Mouse (Mus musculus): ENCODE measurements around the gene Usp9x. TPM values are rescaled to one million over a fixed set of nuclear protein-coding genes. Genes with fewer than 3 reads are reported as not detected.

Gene Usp9x
- polyA plus RNA-seq (2014; fragmentation: Nextera tagmentation; extraction: Ambion mirVana), result 61.2 and 88.9 TPM in 2 replicates

DNA sequence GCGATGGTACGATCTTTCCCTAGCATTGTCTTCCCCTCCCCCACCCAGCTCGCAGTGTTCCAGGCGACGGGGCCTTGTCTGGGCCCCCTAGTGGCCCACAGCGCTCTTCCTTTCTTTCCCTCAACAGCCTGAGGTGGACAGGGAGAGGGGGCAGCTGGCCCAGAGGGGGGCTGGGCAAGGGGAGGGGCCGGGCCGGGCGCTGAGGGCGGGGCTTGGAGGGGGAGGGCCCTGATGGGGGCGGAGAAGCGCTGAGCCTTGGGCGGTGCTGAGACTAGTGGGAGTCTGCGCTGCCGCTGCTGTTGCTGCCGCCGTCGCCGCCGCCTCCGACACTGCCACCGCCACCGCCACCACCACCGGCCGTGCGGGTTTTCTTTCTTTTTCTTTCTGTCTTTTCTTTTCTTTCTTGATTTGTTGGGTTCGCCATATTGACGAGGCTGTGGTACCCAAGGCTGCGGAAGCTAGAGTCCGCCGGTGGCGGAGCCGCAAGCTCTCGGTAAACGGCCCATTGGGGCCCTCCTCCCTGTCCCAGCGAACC is at the start of gene Usp9x:
Gene Usp9x, plus strand, starts transcription at position 258 of the 535 bp plus-strand sequence.
- 28% methylated on average over 34 of the region's 36 CpGs for WGBS
- Histone ChIP-seq H3K4me2 (ENCODE audit: low read length) (peak within 1 kb of the TSS; percentile 37), H3K9ac (ENCODE audit: low read length) (peak within 1 kb of the TSS; percentile 81), H3K4me3 (ENCODE audit: low read depth, low read length) (peak within 1 kb of the TSS; percentile 63), H3K27me3 (replicated peaks; ENCODE audit: control insufficient read depth, insufficient read depth, low read length) (no peaks in the 10 kb centered on the region), H3K9me3 (replicated peaks; ENCODE audit: control insufficient read depth, low read length) (no peaks in the 10 kb centered on the region), H3K27ac (ENCODE audit: low read depth, low read length) (peak within 1 kb of the TSS; percentile 97), H3K4me1 (ENCODE audit: control insufficient read depth, insufficient read depth, low read length) (no peaks in the 10 kb centered on the region), H3K36me3 (ENCODE audit: control insufficient read depth, insufficient read depth, low read length) (no peaks in the 10 kb centered on the region)
- ATAC-seq, result peak; percentile 87
- no peak for DNase-seq (ENCODE audit: low spot score)

GRCm38 (mm10) chrX:13022547-13023310 is 48.6 kb upstream of the Usp9x start:
- H3K9me3 ChIP-seq (replicated peaks; ENCODE audit: control insufficient read depth, low read length), result no peaks in the 10 kb centered on the region
- no peak for ATAC-seq
- H3K9ac ChIP-seq (ENCODE audit: low read length), result no peak overlapping the region
- no peaks in the 10 kb centered on the region for H3K36me3 ChIP-seq (ENCODE audit: control insufficient read depth, insufficient read depth, low read length)
- 87% methylated on average over 5 of the region's 5 CpGs for WGBS
- H3K4me3 ChIP-seq (ENCODE audit: low read depth, low read length), result no peak overlapping the region
- no peak for DNase-seq (ENCODE audit: low spot score)
- H3K27ac ChIP-seq (ENCODE audit: low read depth, low read length), result no peak overlapping the region
- no peak overlapping the region for H3K4me2 ChIP-seq (ENCODE audit: low read length)
- H3K4me1 ChIP-seq (ENCODE audit: control insufficient read depth, insufficient read depth, low read length), result no peaks in the 10 kb centered on the region
- no peaks in the 10 kb centered on the region for H3K27me3 ChIP-seq (replicated peaks; ENCODE audit: control insufficient read depth, insufficient read depth, low read length)

DNA sequence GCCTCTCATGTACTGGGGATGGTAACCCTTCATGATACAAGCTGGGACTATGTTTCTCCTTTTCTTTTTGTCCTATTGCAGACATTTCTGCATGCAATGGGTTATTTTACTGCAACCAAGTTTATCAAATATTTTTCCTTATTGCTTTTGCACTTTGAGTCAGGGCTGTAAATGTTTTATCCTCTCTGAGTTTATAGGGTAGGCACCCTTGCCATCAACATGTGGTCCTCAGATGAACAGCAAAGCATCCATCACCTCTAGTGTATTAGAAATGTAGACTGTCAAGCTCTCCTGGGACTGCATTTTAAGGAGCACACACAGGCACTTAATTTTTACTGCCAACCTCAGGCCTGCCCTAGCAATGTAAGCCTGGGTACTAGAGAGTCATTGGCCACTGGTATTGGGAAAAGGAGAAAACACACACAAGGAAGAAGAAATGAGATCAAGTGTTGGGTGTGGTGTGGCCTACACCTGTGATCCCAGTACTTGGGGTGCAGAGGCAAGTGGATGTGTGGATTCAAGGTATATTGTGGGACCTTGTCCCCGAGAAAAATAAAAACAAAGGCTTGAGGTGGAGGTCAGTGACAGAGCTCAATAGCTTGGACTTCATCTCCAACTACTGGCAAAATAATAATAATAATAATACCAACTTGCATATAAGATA is 46.6 kb upstream of the Usp9x start:
- H3K4me1 ChIP-seq (ENCODE audit: control insufficient read depth, insufficient read depth, low read length), result no peaks in the 10 kb centered on the region
- H3K4me2 ChIP-seq (ENCODE audit: low read length), result no peak overlapping the region
- H3K9me3 ChIP-seq (replicated peaks; ENCODE audit: control insufficient read depth, low read length), result no peaks in the 10 kb centered on the region
- no peak overlapping the region for H3K27ac ChIP-seq (ENCODE audit: low read depth, low read length)
- ATAC-seq (no peak), DNase-seq (ENCODE audit: low spot score) (no peak)
- no peaks in the 10 kb centered on the region for H3K27me3 ChIP-seq (replicated peaks; ENCODE audit: control insufficient read depth, insufficient read depth, low read length)
- 92% methylated on average over 1 of the region's 1 CpGs for WGBS
- H3K4me3 ChIP-seq (ENCODE audit: low read depth, low read length), result no peak overlapping the region
- H3K36me3 ChIP-seq (ENCODE audit: control insufficient read depth, insufficient read depth, low read length), result no peaks in the 10 kb centered on the region
- no peak overlapping the region for H3K9ac ChIP-seq (ENCODE audit: low read length)

DNA sequence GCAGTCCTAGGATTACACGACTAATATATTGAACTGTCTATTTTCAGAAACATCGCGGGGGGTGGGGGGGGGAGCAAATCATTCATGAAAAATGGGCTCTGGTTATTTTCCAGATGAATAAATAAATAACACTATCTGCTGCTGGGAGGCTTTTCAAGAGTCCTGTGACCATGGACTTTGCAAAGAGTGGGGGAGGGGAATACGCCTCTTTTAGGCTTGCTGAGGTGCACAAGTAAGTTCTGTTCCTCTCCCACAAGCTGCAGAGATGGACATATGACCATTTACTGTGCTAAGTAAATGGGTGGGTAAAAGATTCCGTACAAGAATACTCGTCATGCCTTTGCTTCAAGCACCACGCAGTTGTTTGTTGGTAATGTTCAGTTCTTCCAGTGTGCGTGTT is 46.0 kb upstream of the Usp9x start:
- 79% methylated on average over 8 of the region's 8 CpGs for WGBS

DNA sequence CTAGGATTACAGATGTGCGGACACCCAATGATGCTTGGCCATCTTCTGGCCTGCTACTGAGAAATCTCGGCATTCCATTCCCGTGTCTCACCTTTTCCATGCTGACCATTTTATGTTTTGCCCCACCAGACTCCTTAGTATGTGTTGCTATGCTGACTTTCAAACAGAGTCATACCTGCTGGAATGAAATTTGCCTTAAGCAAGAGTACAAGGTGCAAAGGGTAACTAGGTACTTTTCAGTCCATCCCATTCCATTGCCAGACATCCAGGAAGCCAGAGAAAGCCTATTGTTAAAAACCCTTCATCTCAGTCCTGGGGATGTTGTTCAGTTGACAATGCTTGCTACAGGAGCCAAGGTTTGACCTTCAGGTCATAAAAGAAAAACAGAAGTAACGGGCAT is 43.1 kb upstream of the Usp9x start:
- WGBS, result 90% methylated on average over 4 of the region's 4 CpGs
- Histone ChIP-seq H3K9ac (ENCODE audit: low read length) (no peak overlapping the region), H3K4me3 (ENCODE audit: low read depth, low read length) (no peak overlapping the region), H3K27me3 (replicated peaks; ENCODE audit: control insufficient read depth, insufficient read depth, low read length) (no peaks in the 10 kb centered on the region), H3K27ac (ENCODE audit: low read depth, low read length) (no peak overlapping the region), H3K9me3 (replicated peaks; ENCODE audit: control insufficient read depth, low read length) (no peaks in the 10 kb centered on the region), H3K4me1 (ENCODE audit: control insufficient read depth, insufficient read depth, low read length) (no peaks in the 10 kb centered on the region), H3K4me2 (ENCODE audit: low read length) (no peak overlapping the region), H3K36me3 (ENCODE audit: control insufficient read depth, insufficient read depth, low read length) (no peaks in the 10 kb centered on the region)
- no peak for ATAC-seq
- no peak for DNase-seq (ENCODE audit: low spot score)

More for the DNA sequence above, 46.0 kb upstream of the Usp9x start:
- no peaks in the 10 kb centered on the region for H3K36me3 ChIP-seq (ENCODE audit: control insufficient read depth, insufficient read depth, low read length)
- no peak overlapping the region for H3K4me3 ChIP-seq (ENCODE audit: low read depth, low read length)
- no peak overlapping the region for H3K27ac ChIP-seq (ENCODE audit: low read depth, low read length)
- no peak for DNase-seq (ENCODE audit: low spot score)
- H3K4me2 ChIP-seq (ENCODE audit: low read length), result no peak overlapping the region
- H3K9ac ChIP-seq (ENCODE audit: low read length), result no peak overlapping the region
- H3K9me3 ChIP-seq (replicated peaks; ENCODE audit: control insufficient read depth, low read length), result no peaks in the 10 kb centered on the region
- H3K27me3 ChIP-seq (replicated peaks; ENCODE audit: control insufficient read depth, insufficient read depth, low read length), result no peaks in the 10 kb centered on the region
- H3K4me1 ChIP-seq (ENCODE audit: control insufficient read depth, insufficient read depth, low read length), result no peaks in the 10 kb centered on the region
- no peak for ATAC-seq

DNA sequence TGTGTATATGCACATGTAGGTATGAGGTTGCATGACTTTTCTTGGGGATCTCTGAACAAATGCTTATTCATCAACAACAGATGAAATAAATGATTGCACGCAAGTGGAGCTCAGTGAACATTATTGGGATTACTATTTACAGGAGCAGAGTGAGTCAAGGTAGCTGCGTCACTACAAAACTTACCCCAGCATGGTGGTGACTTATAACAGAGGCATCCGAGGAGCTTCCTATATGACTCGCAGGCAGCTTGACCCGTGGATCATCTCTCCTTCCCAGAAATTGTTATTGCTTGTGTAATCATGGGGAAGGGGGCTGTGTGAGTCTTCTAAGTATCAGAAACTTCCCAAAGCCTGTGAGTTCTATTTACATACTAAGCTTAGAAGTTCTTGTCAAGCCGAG is 41.3 kb upstream of the Usp9x start:
- ATAC-seq, result no peak
- no peak overlapping the region for H3K27ac ChIP-seq (ENCODE audit: low read depth, low read length)
- H3K4me3 ChIP-seq (ENCODE audit: low read depth, low read length), result no peak overlapping the region
- H3K27me3 ChIP-seq (replicated peaks; ENCODE audit: control insufficient read depth, insufficient read depth, low read length), result no peaks in the 10 kb centered on the region
- WGBS, result 90% methylated on average over 6 of the region's 6 CpGs
- H3K9me3 ChIP-seq (replicated peaks; ENCODE audit: control insufficient read depth, low read length), result no peaks in the 10 kb centered on the region
- no peak overlapping the region for H3K9ac ChIP-seq (ENCODE audit: low read length)
- H3K36me3 ChIP-seq (ENCODE audit: control insufficient read depth, insufficient read depth, low read length), result no peaks in the 10 kb centered on the region
- H3K4me2 ChIP-seq (ENCODE audit: low read length), result no peak overlapping the region
- DNase-seq (ENCODE audit: low spot score), result no peak
- H3K4me1 ChIP-seq (ENCODE audit: control insufficient read depth, insufficient read depth, low read length), result no peaks in the 10 kb centered on the region

DNA sequence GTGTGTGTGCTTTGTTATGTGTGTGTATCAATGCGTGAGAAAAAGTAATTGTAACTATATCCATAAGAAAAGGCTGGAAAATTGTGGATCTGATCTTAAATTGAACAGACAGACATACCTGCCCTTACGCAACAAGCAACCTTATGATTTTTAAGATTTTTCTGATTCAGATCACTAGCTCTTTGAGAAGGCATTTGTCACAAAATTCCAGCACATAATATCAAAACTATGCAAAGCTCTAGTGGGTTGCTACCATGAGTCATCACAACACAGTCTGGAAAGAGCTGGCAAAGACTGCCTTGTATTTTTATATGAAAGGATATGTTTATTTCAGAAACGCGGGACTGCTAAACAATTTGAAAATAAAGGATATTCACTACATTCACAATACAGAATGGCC is 34.2 kb upstream of the Usp9x start:
- no peaks in the 10 kb centered on the region for H3K9me3 ChIP-seq (replicated peaks; ENCODE audit: control insufficient read depth, low read length)
- H3K4me1 ChIP-seq (ENCODE audit: control insufficient read depth, insufficient read depth, low read length), result no peaks in the 10 kb centered on the region
- no peak overlapping the region for H3K9ac ChIP-seq (ENCODE audit: low read length)
- H3K4me2 ChIP-seq (ENCODE audit: low read length), result no peak overlapping the region
- no peaks in the 10 kb centered on the region for H3K27me3 ChIP-seq (replicated peaks; ENCODE audit: control insufficient read depth, insufficient read depth, low read length)
- no peak overlapping the region for H3K27ac ChIP-seq (ENCODE audit: low read depth, low read length)
- H3K4me3 ChIP-seq (ENCODE audit: low read depth, low read length), result no peak overlapping the region
- no peaks in the 10 kb centered on the region for H3K36me3 ChIP-seq (ENCODE audit: control insufficient read depth, insufficient read depth, low read length)
- no peak for ATAC-seq
- DNase-seq (ENCODE audit: low spot score), result no peak
- 92% methylated on average over 4 of the region's 4 CpGs for WGBS

- 39% methylated on average over 3 of the region's 3 CpGs for WGBS
- H3K27me3 ChIP-seq (replicated peaks; ENCODE audit: control insufficient read depth, insufficient read depth, low read length), result no peaks in the 10 kb centered on the region
These were observed 32.1 kb upstream of the Usp9x start for GRCm38 (mm10) chrX:13039211-13039610.

DNA sequence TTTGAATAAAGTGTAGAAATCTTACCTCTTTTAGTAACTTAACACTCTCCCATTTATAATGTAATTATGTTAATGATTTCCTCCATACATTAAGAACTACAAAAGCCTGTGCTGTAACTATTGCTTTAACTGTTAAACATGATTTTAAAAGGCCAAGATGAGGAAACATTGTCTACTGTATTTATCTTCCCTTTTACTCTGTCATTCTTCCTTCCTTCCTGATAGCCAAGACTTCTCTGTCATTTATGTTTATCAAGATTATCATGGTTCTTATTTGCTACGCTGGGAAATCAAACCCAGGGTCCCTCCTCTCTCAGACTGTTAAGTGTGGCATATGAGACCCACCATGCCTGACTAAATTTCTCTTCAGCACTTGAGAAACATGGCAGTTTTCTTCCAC is 30.9 kb upstream of the Usp9x start:
- H3K27ac ChIP-seq (ENCODE audit: low read depth, low read length), result no peak overlapping the region
- 50% methylated on average over 1 of the region's 1 CpGs for WGBS
- no peak overlapping the region for H3K4me2 ChIP-seq (ENCODE audit: low read length)
- no peak overlapping the region for H3K9ac ChIP-seq (ENCODE audit: low read length)
- H3K9me3 ChIP-seq (replicated peaks; ENCODE audit: control insufficient read depth, low read length), result no peaks in the 10 kb centered on the region
- H3K27me3 ChIP-seq (replicated peaks; ENCODE audit: control insufficient read depth, insufficient read depth, low read length), result no peaks in the 10 kb centered on the region
- no peaks in the 10 kb centered on the region for H3K4me1 ChIP-seq (ENCODE audit: control insufficient read depth, insufficient read depth, low read length)
- H3K4me3 ChIP-seq (ENCODE audit: low read depth, low read length), result no peak overlapping the region
- DNase-seq (ENCODE audit: low spot score), result no peak
- no peaks in the 10 kb centered on the region for H3K36me3 ChIP-seq (ENCODE audit: control insufficient read depth, insufficient read depth, low read length)
- no peak for ATAC-seq

More at GRCm38 (mm10) chrX:13039211-13039610, 32.1 kb upstream of the Usp9x start:
- Histone ChIP-seq H3K9ac (ENCODE audit: low read length) (no peak overlapping the region), H3K9me3 (replicated peaks; ENCODE audit: control insufficient read depth, low read length) (no peaks in the 10 kb centered on the region), H3K4me2 (ENCODE audit: low read length) (no peak overlapping the region), H3K36me3 (ENCODE audit: control insufficient read depth, insufficient read depth, low read length) (no peaks in the 10 kb centered on the region), H3K4me3 (ENCODE audit: low read depth, low read length) (no peak overlapping the region), H3K4me1 (ENCODE audit: control insufficient read depth, insufficient read depth, low read length) (no peaks in the 10 kb centered on the region), H3K27ac (ENCODE audit: low read depth, low read length) (no peak overlapping the region)
- DNase-seq (ENCODE audit: low spot score) (peak; percentile 71), ATAC-seq (no peak)
